Mouse (Mus musculus) adrenal gland (tissue): ENCODE results near the gene Lrpap1.

Source experiments
- intact Hi-C: fragments of 180-260 bp; cut with DNase I; formaldehyde crosslinking; loops from one replicate; pipeline ENCODE4 v1.15.1; 2025

The Lrpap1 gene

DNA sequence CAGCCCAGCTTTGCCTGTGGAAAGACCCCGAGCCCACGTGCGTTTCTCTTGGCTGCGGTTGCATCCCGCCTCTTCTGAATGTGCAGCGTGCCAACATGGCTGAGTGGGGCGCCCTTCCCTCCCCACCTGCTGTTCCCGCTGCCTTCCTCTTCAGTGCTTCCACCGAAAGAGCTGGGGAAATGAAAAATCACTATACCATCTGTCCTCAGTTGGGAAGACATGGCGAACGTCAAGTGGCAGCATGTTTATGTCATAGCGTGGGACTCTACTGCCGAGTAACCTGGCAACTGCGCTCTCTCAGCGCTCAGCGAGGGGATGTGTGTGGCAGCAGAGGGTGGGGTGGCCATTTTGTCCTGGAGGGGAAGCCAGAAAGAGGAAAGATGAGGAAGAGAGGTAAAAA lies 23.6 kb upstream of the Lrpap1 start:
- intact Hi-C loops: no loop called here

GRCm38 (mm10) chr5:35120024-35120423 lies 14.5 kb upstream of the Lrpap1 start:
- intact Hi-C loops: no loop called here

DNA sequence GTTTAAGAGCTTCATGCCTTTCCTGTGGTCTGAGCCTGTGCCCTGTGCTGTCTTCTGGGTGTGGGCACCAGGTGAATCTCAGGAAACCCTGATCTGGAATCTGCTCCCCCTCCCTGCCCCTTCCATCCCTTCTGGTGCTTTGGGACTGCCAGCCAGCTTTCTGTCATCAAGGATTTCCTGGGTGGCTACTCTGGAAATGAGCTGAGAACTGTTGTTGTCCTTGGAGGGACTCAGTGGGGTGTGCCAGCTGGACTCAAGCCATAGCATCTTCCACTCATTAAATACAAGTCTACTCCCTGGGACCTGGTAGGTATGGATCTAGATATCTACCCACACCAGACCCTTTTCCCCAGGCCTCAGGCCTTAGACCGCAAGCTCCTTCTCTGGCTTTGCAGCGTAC lies 12.9 kb upstream of the Lrpap1 start:
- intact Hi-C loops: no loop called here

GRCm38 (mm10) chr5:35117633-35118032 lies 12.1 kb upstream of the Lrpap1 start:
- intact Hi-C loops: no loop called here

DNA sequence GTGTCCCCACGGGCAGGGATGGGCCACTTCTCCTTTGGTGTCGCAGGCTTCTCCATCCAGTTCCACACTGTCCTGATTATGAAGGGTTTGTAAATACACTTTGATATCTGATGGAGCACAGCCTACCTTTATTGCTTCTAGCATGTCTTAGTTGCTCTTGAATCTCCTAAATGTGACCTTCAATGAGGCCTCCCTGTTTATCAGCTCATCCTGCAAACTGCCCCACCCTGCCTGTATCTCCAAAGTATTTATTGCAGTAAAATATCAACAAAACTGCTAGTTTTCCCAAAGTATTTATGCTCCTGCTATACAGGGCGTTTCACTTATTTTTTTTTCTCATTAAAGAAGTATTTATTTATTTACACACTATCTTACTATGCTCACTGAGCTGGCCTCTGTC lies 10.4 kb upstream of the Lrpap1 start:
- intact Hi-C loops: no loop called here

GRCm38 (mm10) chr5:35112444-35112843 lies 6.9 kb upstream of the Lrpap1 start:
- intact Hi-C loops: no loop called here

GRCm38 (mm10) chr5:35105922-35106298 lies 344 bp upstream of the Lrpap1 start:
- intact Hi-C loops: no loop called here

GRCm38 (mm10) chr5:35104183-35104959 lies 1.2 kb downstream of the Lrpap1 start:
- intact Hi-C loops: no loop called here

- intact Hi-C loops: no loop called here
Measured at GRCm38 (mm10) chr5:35103528-35103927, 2.0 kb downstream of the Lrpap1 start.

- intact Hi-C loops: no loop called here
Measured at GRCm38 (mm10) chr5:35103086-35103485, 2.5 kb downstream of the Lrpap1 start.

DNA sequence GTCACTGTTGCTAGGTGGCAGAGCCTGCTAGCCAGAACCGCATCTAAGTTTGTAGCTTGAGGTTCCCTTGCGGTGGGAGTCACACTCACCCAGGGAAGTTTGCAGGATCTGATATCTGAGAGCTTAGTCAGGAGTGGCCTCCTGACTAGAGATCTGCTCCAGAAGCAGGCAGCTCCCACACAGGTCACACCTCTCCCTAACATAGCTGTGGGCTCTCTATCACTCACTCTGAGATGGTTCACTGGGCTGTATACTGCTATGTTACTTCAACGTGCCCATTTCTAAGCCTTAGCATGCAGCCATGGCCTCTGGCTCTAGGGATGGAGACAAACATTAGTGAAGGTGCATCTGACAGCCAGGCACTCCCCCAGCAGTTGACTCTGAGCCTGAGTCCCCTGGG lies 13.9 kb downstream of the Lrpap1 start:
- intact Hi-C loops: no loop called here

DNA sequence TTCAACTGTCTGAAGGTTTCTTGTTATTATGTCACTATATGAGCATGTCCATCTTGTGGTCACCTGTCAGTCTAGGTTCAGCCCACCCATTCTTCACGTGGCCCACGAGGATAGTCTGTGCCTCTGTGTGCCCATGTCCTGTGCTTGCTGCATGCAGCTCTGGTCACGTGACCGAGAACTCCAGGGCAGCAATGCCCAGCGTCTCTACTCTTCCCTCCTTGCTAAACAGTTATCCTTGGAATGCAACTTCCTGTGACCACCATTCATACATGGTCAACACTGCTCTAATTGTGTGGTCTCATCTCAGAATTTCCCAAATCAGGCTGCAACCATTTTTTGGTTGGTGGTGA lies 16.0 kb downstream of the Lrpap1 start:
- intact Hi-C loops: no loop called here

GRCm38 (mm10) chr5:35088785-35089613 lies 16.6 kb downstream of the Lrpap1 start:
- intact Hi-C loops: no loop called here

DNA sequence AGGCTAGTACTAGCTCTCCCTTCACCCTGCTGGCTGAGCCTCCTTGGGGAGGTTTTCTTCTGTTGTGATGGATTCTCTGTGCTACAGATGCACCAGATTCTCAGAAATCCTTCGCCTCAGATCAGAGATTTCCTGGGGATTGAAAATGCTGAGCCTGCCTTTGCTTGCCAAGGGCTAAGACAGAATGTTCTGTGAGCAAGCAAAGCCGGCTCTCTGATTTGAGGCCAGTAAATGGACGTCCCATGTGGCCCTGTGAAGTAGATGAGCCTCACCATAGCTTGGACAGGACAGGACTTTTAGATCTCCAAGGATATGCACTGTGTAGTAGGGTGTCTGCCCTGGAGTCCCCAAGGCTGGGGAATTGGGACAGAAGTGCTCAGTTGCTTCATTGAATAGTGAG lies 20.7 kb downstream of the Lrpap1 start:
- intact Hi-C loops: no loop called here

DNA sequence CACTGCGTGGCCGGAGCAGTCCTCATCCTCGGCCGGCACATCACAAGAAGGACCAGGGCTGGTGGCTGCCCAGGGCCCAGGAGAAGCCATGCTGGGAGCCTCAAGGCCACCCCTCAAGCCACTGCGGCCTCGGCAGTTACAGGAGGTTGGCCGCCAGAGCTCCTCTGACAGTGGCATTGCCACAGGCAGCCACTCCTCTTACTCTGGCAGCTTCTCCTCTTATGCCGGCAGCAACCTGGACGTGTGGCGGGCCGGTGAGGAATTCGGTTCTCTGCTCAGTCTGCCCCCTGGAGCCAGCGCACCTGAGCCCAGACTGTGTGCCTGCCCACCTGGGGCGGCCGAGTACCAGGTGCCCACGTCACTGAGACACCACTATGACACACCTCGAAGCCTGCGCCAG lies 26.5 kb downstream of the Lrpap1 start:
- intact Hi-C loops: no loop called here

DNA sequence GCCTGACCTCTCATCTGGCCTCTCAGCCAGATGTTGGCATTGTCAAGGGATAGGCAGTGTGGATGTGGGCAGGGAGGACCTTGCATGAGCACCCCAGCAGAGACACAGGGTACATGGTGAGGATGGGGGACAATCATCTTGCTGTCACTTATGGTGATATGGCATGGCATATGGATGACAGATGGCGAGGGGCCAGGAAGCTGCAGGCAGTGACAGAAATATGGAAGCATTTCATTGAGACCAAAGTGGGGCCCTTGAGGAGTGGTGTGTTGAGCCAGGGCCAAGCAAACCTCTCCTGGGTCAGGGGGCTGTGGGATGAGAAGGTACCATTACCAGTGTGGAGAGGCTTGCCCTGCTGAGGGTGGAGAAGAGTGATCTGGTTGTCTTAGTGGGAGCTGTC lies 29.2 kb downstream of the Lrpap1 start:
- intact Hi-C loops: no loop called here

DNA sequence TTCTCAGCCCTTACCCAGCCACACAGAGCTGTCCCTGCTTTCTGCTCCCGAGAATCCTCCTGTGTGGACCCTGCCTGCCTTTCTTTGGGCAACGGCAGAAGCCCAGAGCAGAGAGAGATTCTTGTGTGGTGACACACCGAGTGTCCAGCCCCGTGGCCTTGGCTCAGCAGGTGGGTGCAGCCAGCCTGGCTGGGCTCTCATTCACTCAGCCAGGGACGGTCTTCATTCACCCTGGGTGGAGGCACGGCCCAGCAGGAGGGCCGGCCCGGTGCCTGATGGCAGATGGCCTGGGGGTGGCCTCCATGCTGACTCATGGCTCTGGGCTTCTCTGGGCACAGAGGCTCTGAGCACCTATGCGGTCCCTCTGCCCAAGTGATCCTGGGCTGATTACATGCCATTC lies 31.6 kb downstream of the Lrpap1 start:
- intact Hi-C loops: no loop called here

- intact Hi-C loops: no loop called here
Measured at GRCm38 (mm10) chr5:35073235-35073634, 32.3 kb downstream of the Lrpap1 start.

DNA sequence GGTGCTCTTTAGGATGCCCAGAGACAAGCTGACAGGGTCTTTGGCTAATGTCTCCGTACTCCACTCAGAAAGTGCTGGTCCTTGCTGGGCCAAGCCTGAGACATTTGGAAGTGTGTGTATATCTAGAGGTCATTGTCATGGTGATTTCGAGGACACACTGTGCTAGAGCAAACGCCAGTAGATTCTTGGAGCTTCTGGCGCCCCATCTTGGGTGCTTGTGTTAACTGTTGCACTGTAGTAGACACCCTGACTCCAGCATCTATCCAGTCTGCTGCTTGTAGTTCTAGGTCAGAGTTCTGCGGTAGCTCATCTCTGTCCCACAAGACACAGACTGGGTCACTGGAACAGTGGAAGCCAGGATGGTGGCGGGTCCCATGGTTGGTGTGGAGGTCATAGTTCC lies 33.7 kb downstream of the Lrpap1 start:
- intact Hi-C loops: no loop called here

GRCm38 (mm10) chr5:35070953-35071352 lies 34.6 kb downstream of the Lrpap1 start:
- intact Hi-C loops: no loop called here

DNA sequence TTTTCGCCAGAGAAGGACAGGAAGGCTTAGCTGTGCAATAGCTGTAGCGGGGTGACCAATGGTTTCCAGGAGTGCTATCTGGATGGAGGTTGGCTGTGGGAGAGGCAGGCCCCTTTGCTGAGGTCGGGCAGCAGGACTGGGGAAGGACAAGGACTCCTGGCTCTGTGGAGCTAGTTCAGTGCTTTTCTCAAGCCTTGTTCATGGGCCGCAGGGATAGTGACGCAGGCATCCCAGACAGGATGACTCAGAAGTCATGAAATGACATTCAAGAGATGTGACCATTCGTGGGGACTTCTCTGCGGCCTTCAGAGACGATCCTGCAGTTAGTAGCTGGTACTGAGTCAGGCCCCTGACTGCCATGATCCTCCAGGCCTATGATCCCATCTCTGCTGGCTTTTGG lies 35.3 kb downstream of the Lrpap1 start:
- intact Hi-C loops: no loop called here

GRCm38 (mm10) chr5:35069841-35070240 lies 35.7 kb downstream of the Lrpap1 start:
- intact Hi-C loops: no loop called here

GRCm38 (mm10) chr5:35060098-35060497 lies 45.5 kb downstream of the Lrpap1 start:
- intact Hi-C loops: no loop called here
